Mouse (Mus musculus): Measurements from ENCODE around the gene Foxn4. TPM values are rescaled to one million over a fixed set of nuclear protein-coding genes. Genes with fewer than 3 reads are reported as not detected.

Foxn4 gene
- total RNA-seq, 2 experiments from 2014 or later = not detected

GRCm38 (mm10) chr5:114268646-114269045 lies 5.0 kb downstream of the Foxn4 start:
- Histone ChIP-seq H3K4me3 (no peak overlapping the region), H3K27ac (no peak overlapping the region)
- TF ChIP-seq CTCF (IDR thresholded peaks at IDR 0.05) = no peak
- intact Hi-C loops (cut with DNase I) = no loop called here
- DNase-seq = peak; percentile 40

- no peak overlapping the region for H3K27ac ChIP-seq
- TF ChIP-seq CTCF (IDR thresholded peaks at IDR 0.05) = no peak
- H3K4me3 ChIP-seq = no peak overlapping the region
- intact Hi-C loops (cut with DNase I) = no loop called here
- DNase-seq = no peak
Observed at GRCm38 (mm10) chr5:114264791-114265190, 8.8 kb downstream of the Foxn4 start.

- no peak for TF ChIP-seq CTCF (IDR thresholded peaks at IDR 0.05)
- H3K4me3 ChIP-seq = no peak overlapping the region
- DNase-seq = no peak
- intact Hi-C loops (cut with DNase I) = no loop called here
- no peak overlapping the region for H3K27ac ChIP-seq
Observed at GRCm38 (mm10) chr5:114264030-114264459, 9.6 kb downstream of the Foxn4 start.

- TF ChIP-seq CTCF (IDR thresholded peaks at IDR 0.05) = no peak
- DNase-seq = no peak
- intact Hi-C loops (cut with DNase I) = no loop called here
Observed at GRCm38 (mm10) chr5:114261494-114261893, 12.1 kb downstream of the Foxn4 start.

GRCm38 (mm10) chr5:114259495-114259894 lies 14.1 kb downstream of the Foxn4 start:
- no peak for DNase-seq
- Histone ChIP-seq H3K27ac (no peak overlapping the region), H3K4me3 (no peak overlapping the region)
- no peak for TF ChIP-seq CTCF (IDR thresholded peaks at IDR 0.05)
- intact Hi-C loops (cut with DNase I) = no loop called here

More at GRCm38 (mm10) chr5:114261494-114261893, 12.1 kb downstream of the Foxn4 start:
- H3K27ac ChIP-seq = no peak overlapping the region
- no peak overlapping the region for H3K4me3 ChIP-seq

GRCm38 (mm10) chr5:114248174-114248589 lies 25.4 kb downstream of the Foxn4 start:
- TF ChIP-seq CTCF (IDR thresholded peaks at IDR 0.05) = peak; percentile 94
- peak; percentile 75 for DNase-seq
- no peak overlapping the region for H3K27ac ChIP-seq
- H3K4me3 ChIP-seq = no peak overlapping the region
- intact Hi-C loops (cut with DNase I) = no loop called here

- DNase-seq = peak; percentile 44
- TF ChIP-seq CTCF (IDR thresholded peaks at IDR 0.05) = no peak
- H3K4me3 ChIP-seq = no peak overlapping the region
- intact Hi-C loops (cut with DNase I) = no loop called here
- no peak overlapping the region for H3K27ac ChIP-seq
Observed at GRCm38 (mm10) chr5:114246465-114246864, 27.1 kb downstream of the Foxn4 start.

- no peak for DNase-seq
- Histone ChIP-seq H3K4me3 (no peak overlapping the region), H3K27ac (no peak overlapping the region)
- intact Hi-C loops (cut with DNase I) = no loop called here
- no peak for TF ChIP-seq CTCF (IDR thresholded peaks at IDR 0.05)
Observed at GRCm38 (mm10) chr5:114239737-114240136, 33.9 kb downstream of the Foxn4 start.

GRCm38 (mm10) chr5:114238924-114239323 lies 34.7 kb downstream of the Foxn4 start:
- Histone ChIP-seq H3K4me3 (no peak overlapping the region), H3K27ac (no peak overlapping the region)
- no peak for TF ChIP-seq CTCF (IDR thresholded peaks at IDR 0.05)
- intact Hi-C loops (cut with DNase I) = no loop called here
- DNase-seq = no peak

- intact Hi-C loops (cut with DNase I) = no loop called here
- TF ChIP-seq CTCF (IDR thresholded peaks at IDR 0.05) = no peak
- no peak overlapping the region for H3K4me3 ChIP-seq
- H3K27ac ChIP-seq = no peak overlapping the region
- DNase-seq = no peak
Observed at GRCm38 (mm10) chr5:114228901-114229300, 44.7 kb downstream of the Foxn4 start.

- DNase-seq = no peak
- TF ChIP-seq CTCF (IDR thresholded peaks at IDR 0.05) = no peak
- intact Hi-C loops (cut with DNase I) = no loop called here
Observed at GRCm38 (mm10) chr5:114226051-114226450, 47.6 kb downstream of the Foxn4 start.

GRCm38 (mm10) chr5:114218771-114219170 lies 54.8 kb downstream of the Foxn4 start:
- no peak for TF ChIP-seq CTCF (IDR thresholded peaks at IDR 0.05)
- no peak overlapping the region for H3K4me3 ChIP-seq

More at GRCm38 (mm10) chr5:114226051-114226450, 47.6 kb downstream of the Foxn4 start:
- H3K27ac ChIP-seq = no peak overlapping the region
- no peak overlapping the region for H3K4me3 ChIP-seq

GRCm38 (mm10) chr5:114213183-114213582 lies 60.4 kb downstream of the Foxn4 start:
- intact Hi-C loops (cut with DNase I) = no loop called here
- Histone ChIP-seq H3K4me3 (no peak overlapping the region), H3K27ac (no peak overlapping the region)
- DNase-seq = no peak
- TF ChIP-seq CTCF (IDR thresholded peaks at IDR 0.05) = no peak

More at GRCm38 (mm10) chr5:114218771-114219170, 54.8 kb downstream of the Foxn4 start:
- no peak overlapping the region for H3K27ac ChIP-seq
- no peak for DNase-seq
- intact Hi-C loops (cut with DNase I) = no loop called here

GRCm38 (mm10) chr5:114206158-114206557 lies 67.4 kb downstream of the Foxn4 start:
- no peak for TF ChIP-seq CTCF (IDR thresholded peaks at IDR 0.05)
- H3K4me3 ChIP-seq = no peak overlapping the region
- DNase-seq = no peak

More at GRCm38 (mm10) chr5:114206158-114206557, 67.4 kb downstream of the Foxn4 start:
- intact Hi-C loops (cut with DNase I) = no loop called here
- no peak overlapping the region for H3K27ac ChIP-seq

Other genes starting within 250 kb of the Foxn4 start
- 1 to 10 TPM; 8.4 to 9.3 TPM for gene Usp30, start 208.3 kb downstream of the Foxn4 start, total RNA-seq (2021)
- not detected for gene Svop, start 182.2 kb downstream of the Foxn4 start, total RNA-seq (2021)
- under 1 TPM; 0.28 to 0.61 TPM for gene Alkbh2, start 145.6 kb downstream of the Foxn4 start, total RNA-seq (2021)
- gene Ung, start 143.4 kb downstream of the Foxn4 start, total RNA-seq (2021) = 10 to 100 TPM in 1 of 2 experiments, 1 to 10 TPM in 1; 9.2 to 10.5 TPM
- gene Acacb, start 127.3 kb downstream of the Foxn4 start, total RNA-seq (2021) = 100 to 1,000 TPM; 177 to 191 TPM
- gene Myo1h, start 15.4 kb upstream of the Foxn4 start, total RNA-seq (2021) = under 1 TPM in 1 of 2 experiments, not detected in 1; 0.39 TPM
- 10 to 100 TPM; 16.8 to 21.1 TPM for gene Kctd10, start 106.7 kb upstream of the Foxn4 start, total RNA-seq (2021)
- gene Ube3b, start 106.8 kb upstream of the Foxn4 start, total RNA-seq (2021) = 100 to 1,000 TPM; 116 to 120 TPM
- 10 to 100 TPM; 17.3 to 19.0 TPM for gene Mmab, start 170.3 kb upstream of the Foxn4 start, total RNA-seq (2021)
- gene Mvk, start 170.5 kb upstream of the Foxn4 start, total RNA-seq (2021) = 10 to 100 TPM in 1 of 2 experiments, 1 to 10 TPM in 1; 9.6 to 10.3 TPM

All from gastrocnemius, adult 2 months (tissue).